Mouse (Mus musculus) G1E (cell line): ENCODE results near the gene Tyw1. TPM values are rescaled to one million over a fixed set of nuclear protein-coding genes. Genes with fewer than 3 reads are reported as not detected.

Experiments
- ATAC-seq: 2 replicates; pipeline ENCODE4 v1.8.0; 2016; ENCODE audit warnings: mild to moderate bottlenecking; ENCODE audit not compliant: insufficient number of reproducible peaks, poor library complexity, low FRiP score, severe bottlenecking; ENCODE audit errors: extremely low read depth
- DNase-seq: peaks from one replicate; pipeline ENCODE4 v3.0.0; 2012; ENCODE audit warnings: low spot score
- H3K27me3 ChIP-seq: 2 replicates; pipeline ENCODE4 v1.6.1; 2012; ENCODE audit warnings: mild to moderate bottlenecking, low read length, inconsistent platforms; ENCODE audit not compliant: insufficient read depth
- H3K36me3 ChIP-seq: replicated peaks from 2 replicates; pipeline ENCODE3; 2012; ENCODE audit warnings: mild to moderate bottlenecking, inconsistent platforms
- H3K4me1 ChIP-seq: 2 replicates; pipeline ENCODE4 v1.6.1; 2012; ENCODE audit warnings: low read depth, low read length, inconsistent platforms, mixed read lengths; ENCODE audit not compliant: insufficient read depth
- H3K4me3 ChIP-seq: 2 replicates; pipeline ENCODE4 v1.5.1; 2012; ENCODE audit warnings: low read depth, mild to moderate bottlenecking, inconsistent platforms, low read length, moderate library complexity, mixed read lengths
- H3K9me3 ChIP-seq: replicated peaks from 2 replicates; pipeline ENCODE4 v1.6.1; 2012; ENCODE audit warnings: inconsistent platforms
- CTCF ChIP-seq: IDR thresholded peaks from 2 replicates; pipeline ENCODE4 v1.5.1; 2012; ENCODE audit warnings: low read depth, low read length, inconsistent platforms, mixed read lengths
- GATA1 ChIP-seq: IDR thresholded peaks from 2 replicates; pipeline ENCODE4 v1.6.1; 2012; ENCODE audit warnings: borderline replicate concordance, low read length, inconsistent platforms, mixed read lengths
- GATA2 ChIP-seq: IDR thresholded peaks from 2 replicates; pipeline ENCODE4 v1.6.1; 2012; ENCODE audit warnings: low read depth, low read length, inconsistent platforms, borderline replicate concordance
- POLR2AphosphoS5 ChIP-seq: IDR thresholded peaks from 2 replicates; pipeline ENCODE4 v1.6.1; 2012; ENCODE audit warnings: low read depth, low read length, inconsistent platforms; ENCODE audit not compliant: insufficient replicate concordance
- TAL1 ChIP-seq: conservative IDR thresholded peaks from 2 replicates; pipeline ENCODE4 v1.6.1; 2012; ENCODE audit warnings: low read depth, low read length, inconsistent platforms, mixed read lengths
- polyA plus RNA-seq: library from polyadenylated mRNA; stranded (reverse); fragments of >175 nt; gene quantifications from 2 replicates; pipeline ENCODE4 v1.2.3, GENCODE M21; 2012
- total RNA-seq, 2 experiments: library from RNA; stranded (forward) in 1 of 2; stranded (reverse) in 1 of 2; fragments of 200-1000 nt in 1 of 2; fragments of >200 nt in 1 of 2; fragmentation: Nextera tagmentation in 1 of 2; gene quantifications; 2 replicates each; pipeline ENCODE4 v1.2.3; 2014 to 2017

Tyw1 gene
- total and polyA plus RNA-seq, 3 experiments: 6.5 to 27.2 (median 26.3) TPM

GRCm38 (mm10) chr5:130340656-130341055 is 85.2 kb downstream of the Tyw1 start:
- Histone ChIP-seq H3K9me3 (no peaks in the 10 kb centered on the region), H3K36me3 (peaks cover 74% of the 10 kb centered on the region), H3K4me1 (no peaks in the 10 kb centered on the region), H3K27me3 (no peaks in the 10 kb centered on the region), H3K4me3 (no peak overlapping the region)
- DNase-seq: no peak
- ATAC-seq: no peak
- TF ChIP-seq GATA2 (no peak), POLR2AphosphoS5 (no peak), CTCF (no peak), GATA1 (no peak), TAL1 (no peak)

GRCm38 (mm10) chr5:130344999-130345398 is 89.6 kb downstream of the Tyw1 start:
- Histone ChIP-seq H3K4me3 (no peak overlapping the region), H3K27me3 (no peaks in the 10 kb centered on the region), H3K4me1 (no peaks in the 10 kb centered on the region), H3K9me3 (peaks cover 8% of the 10 kb centered on the region), H3K36me3 (peaks cover 37% of the 10 kb centered on the region)
- DNase-seq (no peak), ATAC-seq (no peak)
- TF ChIP-seq TAL1 (no peak), GATA1 (no peak), CTCF (no peak), POLR2AphosphoS5 (no peak), GATA2 (no peak)

GRCm38 (mm10) chr5:130345871-130346270 is 90.5 kb downstream of the Tyw1 start:
- DNase-seq: no peak
- TF ChIP-seq GATA1 (no peak), CTCF (no peak), TAL1 (no peak), POLR2AphosphoS5 (no peak), GATA2 (no peak)
- Histone ChIP-seq H3K4me3 (no peak overlapping the region), H3K4me1 (no peaks in the 10 kb centered on the region), H3K9me3 (peaks cover 8% of the 10 kb centered on the region), H3K27me3 (no peaks in the 10 kb centered on the region), H3K36me3 (peaks cover 28% of the 10 kb centered on the region)
- no peak for ATAC-seq

GRCm38 (mm10) chr5:130355223-130355622 is 99.8 kb downstream of the Tyw1 start:
- Histone ChIP-seq H3K4me3 (no peak overlapping the region), H3K4me1 (no peaks in the 10 kb centered on the region), H3K9me3 (peaks cover 10% of the 10 kb centered on the region; the same call in 1 of the 2 replicates), H3K27me3 (no peaks in the 10 kb centered on the region), H3K36me3 (no peaks in the 10 kb centered on the region)
- TF ChIP-seq CTCF (no peak), TAL1 (no peak), GATA1 (no peak), POLR2AphosphoS5 (no peak), GATA2 (no peak)
- DNase-seq (no peak), ATAC-seq (no peak)

GRCm38 (mm10) chr5:130363111-130363510 is 107.7 kb downstream of the Tyw1 start:
- no peak overlapping the region for H3K4me3 ChIP-seq

GRCm38 (mm10) chr5:130363773-130364172 is 108.4 kb downstream of the Tyw1 start:
- ATAC-seq (no peak), DNase-seq (no peak)
- H3K9me3 ChIP-seq: peaks cover 25% of the 10 kb centered on the region
- no peaks in the 10 kb centered on the region for H3K4me1 ChIP-seq
- no peak overlapping the region for H3K4me3 ChIP-seq
- H3K36me3 ChIP-seq: no peaks in the 10 kb centered on the region
- TF ChIP-seq CTCF: no peak
- no peak for TF ChIP-seq TAL1
- no peak for TF ChIP-seq GATA1
- TF ChIP-seq POLR2AphosphoS5: no peak
- no peak for TF ChIP-seq GATA2
- no peaks in the 10 kb centered on the region; the same call in 1 of the 2 replicates for H3K27me3 ChIP-seq

More at GRCm38 (mm10) chr5:130363111-130363510, 107.7 kb downstream of the Tyw1 start:
- TF ChIP-seq TAL1 (no peak), POLR2AphosphoS5 (no peak), GATA2 (no peak), GATA1 (no peak), CTCF (no peak)
- H3K27me3 ChIP-seq: no peaks in the 10 kb centered on the region; the same call in 1 of the 2 replicates
- DNase-seq: no peak
- peaks cover 23% of the 10 kb centered on the region for H3K9me3 ChIP-seq
- no peaks in the 10 kb centered on the region for H3K4me1 ChIP-seq
- no peak for ATAC-seq
- H3K36me3 ChIP-seq: no peaks in the 10 kb centered on the region

- peaks cover 30% of the 10 kb centered on the region for H3K9me3 ChIP-seq
- DNase-seq (no peak), ATAC-seq (no peak)
- TF ChIP-seq CTCF: no peak
- no peak for TF ChIP-seq POLR2AphosphoS5
- TF ChIP-seq GATA1: no peak
- no peak for TF ChIP-seq GATA2
- no peak for TF ChIP-seq TAL1
- H3K27me3 ChIP-seq: no peaks in the 10 kb centered on the region; the same call in 1 of the 2 replicates
- no peak overlapping the region for H3K4me3 ChIP-seq
- no peaks in the 10 kb centered on the region for H3K4me1 ChIP-seq
- no peaks in the 10 kb centered on the region for H3K36me3 ChIP-seq
These were observed 112.8 kb downstream of the Tyw1 start for GRCm38 (mm10) chr5:130368236-130368635.
